Mouse (Mus musculus): ENCODE data around the gene Olfr1209.

Olfr1209 gene

GRCm38 (mm10) chr2:88915057-88915456, at the start of gene Olfr1209:
Olfr1209 (minus strand) TSS chr2:88915157.
- no peak for DNase-seq (ENCODE audit: low spot score)

- no peak for DNase-seq (ENCODE audit: low spot score)
Measured at GRCm38 (mm10) chr2:88953669-88954068, 38.7 kb upstream of the Olfr1209 start, which contains the start of gene Olfr1212. Olfr1212 (plus strand) TSS chr2:88953969.

GRCm38 (mm10) chr2:88938011-88938410, 23.1 kb upstream of the Olfr1209 start, which contains the start of gene Olfr1211:
Olfr1211 (minus strand) TSS chr2:88938111.
- no peak for DNase-seq (ENCODE audit: low spot score)

- DNase-seq (ENCODE audit: low spot score), result no peak
Measured at GRCm38 (mm10) chr2:88902211-88902610, 12.7 kb downstream of the Olfr1209 start, which contains the start of gene Olfr1208. Olfr1208 (minus strand) TSS chr2:88902311.

GRCm38 (mm10) chr2:88862931-88863330, 52.0 kb downstream of the Olfr1209 start, which contains the start of gene Olfr1206:
Olfr1206 (plus strand) TSS chr2:88863231.
- no peak for DNase-seq (ENCODE audit: low spot score)

Data from ovary, postnatal 14 days (tissue).